Mouse (Mus musculus): ENCODE data around the gene Nr2c2.

The Nr2c2 gene

DNA sequence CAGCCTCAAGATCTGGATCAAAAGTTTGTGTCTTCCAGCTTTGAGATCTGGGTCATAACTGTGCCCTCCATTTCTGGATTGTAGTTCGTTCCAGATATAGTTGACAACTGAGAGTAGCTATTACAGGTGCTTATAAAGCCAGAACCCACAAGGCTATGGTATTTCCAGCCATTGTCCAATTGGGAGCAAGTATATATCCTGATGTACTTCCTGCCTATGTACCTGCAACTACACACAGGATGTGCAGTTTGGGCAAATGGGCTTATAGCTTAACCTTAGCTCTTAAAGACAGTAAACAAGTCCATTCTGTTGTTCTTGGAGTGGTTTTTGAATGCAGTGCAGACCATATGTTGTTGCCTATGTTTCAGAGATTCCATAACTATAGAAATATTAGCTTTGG, 40.3 kb downstream of the Nr2c2 start:
- no peak for DNase-seq

DNA sequence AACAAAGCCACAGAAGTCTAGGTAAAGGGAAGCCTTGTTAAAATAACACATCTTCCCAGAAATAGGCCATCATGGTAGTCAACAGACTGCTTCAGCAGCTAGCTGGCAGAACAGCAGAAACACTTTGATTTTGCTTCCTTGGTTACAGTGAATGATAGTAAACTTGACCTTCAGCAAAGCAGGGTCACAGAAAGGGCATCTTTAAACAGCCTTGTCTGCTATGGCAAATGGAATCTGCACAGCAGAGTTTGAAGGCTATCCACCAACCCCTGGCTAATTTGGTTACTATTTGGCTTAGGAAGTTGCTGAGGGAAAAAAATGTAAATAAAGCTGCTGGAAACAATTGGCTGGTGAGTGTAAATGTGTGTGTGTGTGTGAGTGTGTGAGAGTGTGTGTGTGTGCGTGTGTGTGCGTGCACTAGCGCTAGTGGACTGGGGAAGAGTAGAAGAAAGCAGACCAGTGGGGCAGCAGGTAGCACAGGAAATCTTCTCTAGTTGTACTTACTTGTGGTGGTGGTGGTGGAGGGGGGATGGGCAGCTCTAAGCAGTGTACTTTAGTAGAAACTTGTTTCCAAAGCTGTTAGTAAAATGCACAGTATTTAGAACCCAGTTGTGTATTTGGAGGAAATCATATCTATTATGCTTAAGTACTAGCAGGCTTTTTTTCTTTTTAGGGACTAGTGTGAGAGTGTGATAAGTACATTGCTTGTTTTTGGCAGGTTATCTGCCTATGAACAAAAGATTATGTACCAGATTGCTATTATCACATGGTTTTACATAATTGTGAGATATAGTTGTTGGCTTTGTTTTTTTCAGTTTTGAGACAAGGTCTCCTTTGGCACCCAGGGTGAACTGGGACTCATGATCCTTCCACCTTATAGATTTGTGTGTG, 41.1 kb downstream of the Nr2c2 start:
- DNase-seq: no peak

GRCm38 (mm10) chr6:92133617-92134016, 42.4 kb downstream of the Nr2c2 start:
- no peak for DNase-seq

- no peak for DNase-seq
Measured at GRCm38 (mm10) chr6:92136356-92136755, 45.2 kb downstream of the Nr2c2 start.

DNA sequence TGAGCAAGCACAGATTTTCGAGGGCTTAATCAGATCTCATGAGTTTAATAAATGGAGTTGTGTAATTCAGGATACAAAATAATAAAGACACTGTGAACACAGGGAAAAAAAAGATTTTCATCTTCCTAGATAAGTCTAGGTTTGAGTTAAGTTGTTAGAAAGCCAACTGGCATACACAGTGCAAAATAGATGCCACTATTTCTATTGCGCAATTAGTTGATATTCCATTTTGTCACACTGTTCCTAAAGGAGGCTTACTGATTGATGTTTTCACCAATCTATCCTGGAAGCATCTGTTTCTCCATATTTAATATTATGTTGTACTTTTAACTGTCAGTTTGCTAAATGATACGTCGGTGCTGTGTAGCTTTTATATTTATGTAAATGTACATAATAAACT, 54.7 kb downstream of the Nr2c2 start:
- DNase-seq: no peak

- no peak for DNase-seq
Measured at GRCm38 (mm10) chr6:92153774-92154173, 62.6 kb downstream of the Nr2c2 start.

DNA sequence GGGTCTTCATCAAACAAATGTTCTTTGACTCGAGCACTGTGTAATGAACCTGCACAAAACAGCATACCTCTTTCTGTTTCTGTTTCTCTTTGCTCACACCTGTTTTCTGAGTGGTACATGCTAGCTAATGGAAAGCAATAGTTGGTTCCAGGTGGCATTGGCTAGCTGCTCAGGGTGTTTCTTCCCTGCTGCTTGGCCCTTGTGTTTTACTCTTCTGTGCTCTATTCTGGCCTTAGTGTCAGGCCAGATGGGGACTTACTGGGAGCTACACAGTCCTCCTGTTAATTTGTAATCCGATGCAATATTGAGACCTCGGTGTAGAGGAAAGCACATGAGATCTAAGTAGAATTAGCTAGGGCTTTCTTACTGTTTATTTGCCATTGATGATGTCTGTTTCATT, 67.6 kb downstream of the Nr2c2 start:
- peak; percentile 20 for DNase-seq

DNA sequence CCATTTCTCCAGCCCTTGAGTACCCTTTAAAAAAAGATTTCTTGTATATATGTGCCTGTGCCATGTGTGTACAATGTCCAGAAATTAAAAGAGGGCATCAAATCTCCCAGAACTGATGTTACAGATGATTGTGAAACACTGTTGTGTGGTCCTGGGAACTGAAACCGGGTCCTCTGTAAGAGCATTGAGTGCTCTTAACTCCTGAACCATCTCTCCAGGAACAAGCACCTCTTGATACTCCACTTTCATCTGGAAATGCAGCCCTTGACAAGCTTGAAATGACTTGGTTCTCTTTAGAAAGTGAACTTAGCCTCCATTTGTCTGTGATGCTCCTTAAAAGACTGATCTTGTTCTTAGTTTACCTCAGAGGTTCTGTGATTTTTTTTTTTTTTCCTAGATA, 71.5 kb downstream of the Nr2c2 start:
- no peak for DNase-seq

DNA sequence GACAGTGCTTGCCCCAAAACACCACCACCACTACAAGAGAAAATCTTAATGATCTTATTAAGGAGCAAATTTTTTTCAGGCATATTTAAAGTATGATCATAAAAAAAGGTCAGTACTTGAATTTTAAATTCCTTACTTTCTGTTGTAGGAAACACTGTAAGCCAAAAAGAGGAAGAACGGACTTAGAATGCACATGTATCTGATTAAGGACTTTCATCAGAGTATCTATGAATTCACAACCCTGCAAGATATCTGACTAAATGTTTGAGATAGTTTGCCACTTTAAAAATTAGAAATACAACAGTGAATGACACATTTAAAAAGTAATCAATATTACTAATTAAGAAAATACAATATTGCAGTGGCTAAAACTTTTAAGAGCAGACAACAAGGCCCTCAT, 85.3 kb downstream of the Nr2c2 start:
- no peak for DNase-seq

- peak; percentile 62 for DNase-seq
Measured at GRCm38 (mm10) chr6:92183621-92184131, 92.5 kb downstream of the Nr2c2 start, which contains the start of gene Mrps25. Gene Mrps25 (minus strand): TSS chr6:92184033.

- DNase-seq: no peak
Measured at GRCm38 (mm10) chr6:92184178-92184577, 93.0 kb downstream of the Nr2c2 start.

DNA sequence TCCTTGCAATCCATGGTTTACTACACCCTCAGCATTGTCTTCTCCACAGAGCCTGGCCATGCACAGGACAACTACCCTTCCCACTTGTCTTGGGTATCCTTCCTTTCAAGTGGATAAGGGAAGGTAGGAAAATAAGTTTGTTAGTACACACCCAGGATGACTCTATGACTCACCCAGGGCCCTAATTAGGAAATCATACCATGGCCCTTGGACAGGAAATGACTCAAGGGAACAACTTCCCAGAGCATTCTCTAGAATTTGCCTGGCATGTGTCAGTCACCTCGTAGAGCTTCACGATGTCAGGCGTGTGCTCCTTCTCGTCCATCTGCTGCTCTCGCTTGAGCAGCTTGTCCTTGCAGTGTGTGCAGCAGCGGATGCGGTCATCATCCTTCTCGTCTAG, 108.2 kb downstream of the Nr2c2 start:
- DNase-seq: no peak

DNA sequence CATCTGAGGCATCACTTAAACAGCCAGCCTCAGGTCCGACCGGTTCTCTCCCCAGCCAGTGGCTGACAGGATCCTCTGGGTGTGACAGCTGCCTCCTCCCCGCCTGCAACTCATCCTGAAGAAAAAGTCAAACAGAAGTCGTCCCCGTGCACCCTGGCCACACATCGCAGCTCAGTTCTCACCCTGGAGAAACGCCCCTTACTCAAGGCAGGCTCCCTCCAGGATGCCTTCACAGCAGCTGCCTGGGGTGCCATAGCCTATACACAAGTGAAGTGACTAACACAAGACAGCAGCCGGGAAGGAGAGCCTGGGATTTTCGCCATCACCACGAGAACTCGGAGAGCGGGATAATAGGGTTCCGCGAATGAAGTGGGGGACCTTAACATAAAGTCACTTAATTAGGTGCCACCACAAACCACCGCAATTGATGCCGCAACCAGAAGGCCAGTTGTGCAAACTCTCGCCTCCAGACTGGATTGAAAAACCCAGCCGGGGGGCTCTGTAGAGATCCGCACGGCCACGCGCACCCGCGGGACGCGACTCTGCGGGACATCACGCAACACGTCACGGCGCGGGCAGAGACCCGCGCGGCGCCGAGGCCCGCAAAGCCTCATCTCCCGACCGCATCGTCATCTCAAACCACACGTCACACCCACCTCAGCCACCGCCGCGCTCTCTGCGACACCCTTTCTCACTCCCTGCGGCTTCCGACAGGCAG, 123.0 kb downstream of the Nr2c2 start:
- DNase-seq: peak; percentile 18

- peak; percentile 87 for DNase-seq
Measured at GRCm38 (mm10) chr6:92214773-92215449, 123.7 kb downstream of the Nr2c2 start, which contains the start of gene Rbsn. Gene Rbsn (minus strand): TSS chr6:92214925.

GRCm38 (mm10) chr6:92219445-92219844, 128.3 kb downstream of the Nr2c2 start:
- peak; percentile 5 for DNase-seq

DNA sequence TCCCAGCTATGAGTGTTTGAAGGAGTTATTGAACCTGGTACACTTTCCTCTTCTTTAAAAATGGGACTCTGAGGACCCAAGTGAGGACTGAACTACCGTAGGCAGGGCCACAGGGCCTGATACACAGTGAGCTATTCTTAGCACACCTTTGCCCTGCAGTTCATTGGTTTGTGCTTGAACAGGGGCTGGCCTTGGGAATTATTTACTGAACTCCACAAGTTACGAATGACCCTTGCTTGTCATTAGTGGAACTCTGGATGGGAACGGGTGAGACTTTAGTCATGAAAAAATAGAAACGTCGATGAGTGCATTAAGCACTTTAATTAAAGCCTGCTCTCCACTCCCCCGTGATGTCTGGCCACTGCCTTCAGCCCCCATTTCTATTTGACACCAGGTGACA, 130.4 kb downstream of the Nr2c2 start:
- DNase-seq: no peak

DNA sequence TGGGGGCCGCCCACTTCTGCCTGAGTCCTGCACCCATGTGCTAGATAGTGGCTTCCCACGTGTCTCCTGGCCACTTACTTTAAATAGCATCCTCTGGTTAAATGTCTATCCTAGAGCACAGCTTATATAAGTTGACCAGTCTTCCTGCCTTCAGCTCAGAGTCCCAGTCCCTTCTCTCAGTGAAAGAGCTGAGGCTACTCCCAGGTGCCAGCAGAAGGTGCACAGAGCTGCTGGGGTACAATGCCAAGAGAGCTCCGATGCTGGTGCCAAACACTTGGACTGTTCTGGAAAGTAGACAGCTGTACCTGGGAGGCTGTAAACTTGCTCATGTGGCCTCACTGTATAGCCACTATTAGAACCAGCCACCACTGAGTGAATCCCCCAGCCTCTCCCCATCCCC, 130.8 kb downstream of the Nr2c2 start:
- no peak for DNase-seq

All from cerebellum, adult 11 months (tissue).